Mouse (Mus musculus): ENCODE measurements around the gene Camk1g.

The Camk1g gene

GRCm38 (mm10) chr1:193299995-193300394 is 70.1 kb downstream of the Camk1g start:
- no peak for DNase-seq

GRCm38 (mm10) chr1:193298141-193298765 is 71.8 kb downstream of the Camk1g start:
- DNase-seq, result no peak

All from right cerebral cortex, postnatal 14 days (tissue).